ENCODE assay signal across 34 mouse cellular contexts in the genomic region with DNA sequence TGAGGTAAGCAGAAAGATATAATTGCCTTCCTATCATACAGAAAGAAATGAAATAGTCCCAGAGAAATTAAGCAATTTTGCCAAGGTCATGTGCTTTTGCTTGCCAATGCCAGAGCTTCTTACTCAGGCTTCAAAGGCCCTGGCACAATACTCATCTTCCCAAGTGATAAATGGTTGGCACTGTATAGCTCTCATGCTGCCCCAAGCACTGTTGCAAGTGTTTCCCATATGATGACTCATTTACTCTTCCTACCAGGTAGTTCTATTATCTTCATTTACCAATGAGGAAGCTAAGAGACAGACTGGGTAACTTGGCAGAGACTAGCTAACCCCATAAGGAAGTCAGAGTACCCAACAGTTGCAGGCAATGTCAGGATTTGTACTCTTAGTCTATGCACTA. TPM values are rescaled to one million over a fixed set of nuclear protein-coding genes. Genes with fewer than 3 reads are reported as not detected.
DNase-seq lines count a peak whose midpoint lies in the region; ATAC-seq and TF ChIP-seq lines count a peak whose summit lies in the region.
"Had no signal": no experiment of that assay in that cellular context is flagged by ENCODE, and none has a peak within 500 bp of the region (broad histone marks: within the 10 kb centered on the region; RNA-seq: fewer than 3 reads in every experiment).

No protein-coding gene starts in this region.

- TF ChIP-seq POLR2A in liver, adult 2 months (IDR thresholded peaks at IDR 0.05; ENCODE audit: extremely low read depth, insufficient read depth, low read length), result no peak
- TF ChIP-seq POLR2A in thymus, adult 2 months (IDR thresholded peaks at IDR 0.05; ENCODE audit: control insufficient read depth, extremely low read depth, insufficient read depth, low read length, poor library complexity), result no peak

- no peaks in the 10 kb centered on the region for H3K9me3 ChIP-seq in liver, postnatal 0 days (ENCODE audit: low read length)
- H3K9me3 ChIP-seq: embryonic facial prominence, embryonic 12.5 days; forebrain, embryonic 10.5 days; forebrain, embryonic 15.5 days; G1E; hindbrain, embryonic 10.5 days; limb, embryonic 12.5 days; megakaryocyte, embryonic 14.5 days; midbrain, embryonic 12.5 days; neural tube, embryonic 12.5 days had no signal

- no peak overlapping the region for H3K4me2 ChIP-seq in liver, postnatal 0 days (ENCODE audit: low read depth, low read length)
- H3K4me2 ChIP-seq: embryonic facial prominence, embryonic 12.5 days; forebrain, embryonic 15.5 days; limb, embryonic 12.5 days; midbrain, embryonic 12.5 days; neural tube, embryonic 12.5 days had no signal

- no peaks in the 10 kb centered on the region for H3K27me3 ChIP-seq in liver, adult 2 months (ENCODE audit: control insufficient read depth, insufficient read depth, low read length)
- H3K27me3 ChIP-seq in liver, postnatal 0 days (ENCODE audit: insufficient read depth, low read length), result no peaks in the 10 kb centered on the region
- no peaks in the 10 kb centered on the region for H3K27me3 ChIP-seq in thymus, adult 2 months (ENCODE audit: control insufficient read depth, insufficient read depth, low read length)
- H3K27me3 ChIP-seq: embryonic facial prominence, embryonic 12.5 days; forebrain, embryonic 15.5 days; limb, embryonic 12.5 days; megakaryocyte, embryonic 14.5 days; midbrain, embryonic 12.5 days; neural tube, embryonic 12.5 days had no signal

- peaks cover 9% of the 10 kb centered on the region; the same call in 1 of the 2 replicates for H3K4me1 ChIP-seq in liver, adult 2 months (ENCODE audit: control insufficient read depth, insufficient read depth, low read length)
- H3K4me1 ChIP-seq in liver, postnatal 0 days (ENCODE audit: insufficient read depth), result peaks cover 13% of the 10 kb centered on the region
- H3K4me1 ChIP-seq in thymus, adult 2 months (replicated peaks; ENCODE audit: control insufficient read depth, insufficient read depth, low read length), result peaks cover 2% of the 10 kb centered on the region
- H3K4me1 ChIP-seq: embryonic facial prominence, embryonic 12.5 days had no signal

- H3K4me3 ChIP-seq in liver, adult 2 months (ENCODE audit: insufficient read depth, low read depth, low read length), result no peak overlapping the region
- H3K4me3 ChIP-seq in liver, postnatal 0 days (ENCODE audit: low read depth, low read length), result no peak overlapping the region
- no peak overlapping the region for H3K4me3 ChIP-seq in thymus, adult 2 months (ENCODE audit: control insufficient read depth, insufficient read depth, low read length)
- H3K4me3 ChIP-seq: embryonic facial prominence, embryonic 12.5 days; forebrain, embryonic 10.5 days; forebrain, embryonic 15.5 days; hindbrain, embryonic 10.5 days; limb, embryonic 12.5 days; megakaryocyte, embryonic 14.5 days; midbrain, embryonic 12.5 days; myocyte; neural tube, embryonic 12.5 days had no signal

- H3K9ac ChIP-seq in liver, adult 2 months (ENCODE audit: low read depth, low read length), result no peak overlapping the region
- H3K9ac ChIP-seq in liver, postnatal 0 days (replicated peaks), result no peak overlapping the region
- H3K9ac ChIP-seq: embryonic facial prominence, embryonic 12.5 days; forebrain, embryonic 15.5 days; limb, embryonic 12.5 days; midbrain, embryonic 12.5 days; neural tube, embryonic 12.5 days had no signal

- no peak for TF ChIP-seq EP300 in liver, postnatal 0 days (IDR thresholded peaks at IDR 0.05; ENCODE audit: low read depth)

- peaks cover 8% of the 10 kb centered on the region; the same call in 1 of the 2 replicates for H3K36me3 ChIP-seq in liver, adult 2 months (ENCODE audit: control insufficient read depth, insufficient read depth, low read length)
- peaks cover 7% of the 10 kb centered on the region; the same call in 1 of the 2 replicates for H3K36me3 ChIP-seq in liver, postnatal 0 days (replicated peaks; ENCODE audit: insufficient read depth, low read length)
- H3K36me3 ChIP-seq in thymus, adult 2 months (ENCODE audit: control insufficient read depth, insufficient read depth, low read length), result no peaks in the 10 kb centered on the region

- no peaks in the 10 kb centered on the region; the same call in 1 of the 2 replicates for H3K79me2 ChIP-seq in liver, adult 2 months (ENCODE audit: control insufficient read depth, insufficient read depth, low read length)

- no peak for TF ChIP-seq CTCF in liver, adult 2 months (IDR thresholded peaks at IDR 0.05; ENCODE audit: low read depth, low read length)
- no peak for TF ChIP-seq CTCF in liver, postnatal 0 days (IDR thresholded peaks at IDR 0.05; ENCODE audit: low read depth)
- no peak for TF ChIP-seq CTCF in thymus, adult 2 months (IDR thresholded peaks at IDR 0.05; ENCODE audit: borderline replicate concordance, control insufficient read depth, extremely low read depth, insufficient read depth, low read length, poor library complexity)

- ATAC-seq in liver, postnatal 0 days, result no peak
- ATAC-seq: forebrain, embryonic 15.5 days; hindbrain, embryonic 16.5 days had no signal

- no peak overlapping the region for H3K27ac ChIP-seq in liver, adult 2 months (replicated peaks; ENCODE audit: insufficient read depth, low read depth, low read length)
- H3K27ac ChIP-seq in liver, postnatal 0 days (ENCODE audit: low read depth), result no peak overlapping the region
- H3K27ac ChIP-seq in thymus, adult 2 months (ENCODE audit: control insufficient read depth, insufficient read depth, low read length), result no peak overlapping the region
- H3K27ac ChIP-seq: embryonic facial prominence, embryonic 12.5 days; forebrain, embryonic 10.5 days; forebrain, embryonic 15.5 days; hindbrain, embryonic 10.5 days; kidney, postnatal 0 days; limb, embryonic 12.5 days; midbrain, embryonic 12.5 days; neural tube, embryonic 12.5 days had no signal

- DNase-seq in liver, adult 2 months (ENCODE audit: extremely low read depth, low read depth, low spot score), result peak; percentile 8
- DNase-seq in liver, postnatal 0 days, result no peak
- peak; percentile 16 for DNase-seq in adipocyte (ENCODE audit: low spot score)
- peak; percentile 96 for DNase-seq in fat pad, adult 2 months (ENCODE audit: extremely low read depth, low read depth, low spot score)
- DNase-seq in left cerebral cortex, adult 8-10 months (ENCODE audit: low spot score in 2 of 2), result no peak
- DNase-seq in thymus, adult 2 months, result no peak
- no peak for DNase-seq in urinary bladder, postnatal 14 days (ENCODE audit: low spot score)
- DNase-seq: cerebellum, adult 9-11 months; embryo, embryonic 11 days; gastrocnemius, postnatal 25 days; heart, postnatal 14 days; kidney, adult 8-10 months; kidney, postnatal 4 days; layer of hippocampus, adult 9-11 months; lung, postnatal 4 days; right cerebral cortex, postnatal 4 days had no signal

RNA-seq across cellular contexts. Expression of a gene that starts 1.8 kb away (rescaled TPM):
- 8.7 and 9.4 TPM in 2 replicates for total RNA-seq in liver, adult 2 months (2014; rRNA removed)
- polyA plus RNA-seq in liver, adult 2 months (2012; rRNA removed), result 2.1 and 3.4 TPM in 2 replicates
- polyA plus RNA-seq in liver, postnatal 0 days (2015; fragmentation: Nextera tagmentation; extraction: Ambion mirVana), result 3.2 and 3.6 TPM in 2 replicates
- total RNA-seq in left cerebral cortex, adult 8-10 months (2022), result 10 to 100 TPM; 16.2 to 20.5 (median 18.9) TPM
- 5.5 and 6.6 TPM in 2 replicates for polyA plus RNA-seq in thymus, adult 2 months (2012; rRNA removed)

RNA-seq across cellular contexts. Expression of a gene that starts 57.4 kb away (rescaled TPM):
- total RNA-seq in liver, adult 2 months (2014; rRNA removed), result not detected in 2 replicates
- polyA plus RNA-seq in liver, adult 2 months (2012; rRNA removed), result 0.07 TPM in 1 of 2 replicates, not detected in the other
- not detected in 2 replicates for polyA plus RNA-seq in liver, postnatal 0 days (2015; fragmentation: Nextera tagmentation; extraction: Ambion mirVana)
- total RNA-seq in left cerebral cortex, adult 8-10 months (2022), result under 1 TPM in 1 of 4 experiments, not detected in 3; 0.12 TPM
- polyA plus RNA-seq in thymus, adult 2 months (2012; rRNA removed), result 0.53 and 0.59 TPM in 2 replicates
- total RNA-seq: gastrocnemius, adult 18-20 months; gastrocnemius, postnatal 25 days; heart, adult 8-10 months; left cerebral cortex, postnatal 14 days had no signal
- polyA plus RNA-seq: G1E; heart, embryonic 14.5 days; hindbrain, embryonic 10.5 days; liver, embryonic 16.5 days; myocyte; neural tube, embryonic 12.5 days; spleen, adult 2 months had no signal

Comparison
In these comparisons a context has a peak if more than half of its experiments do, and no peak if none do; other contexts are left out.
1. DNase-seq: peak in liver, adult 2 months (single experiment), adipocyte (single experiment) and fat pad, adult 2 months (single experiment); none in liver, postnatal 0 days (single experiment), left cerebral cortex, adult 8-10 months (0 of 2), thymus, adult 2 months (single experiment) and urinary bladder, postnatal 14 days (single experiment).